Mouse (Mus musculus): Measurements from ENCODE around the gene Agrp. TPM values are rescaled to one million over a fixed set of nuclear protein-coding genes. Genes with fewer than 3 reads are reported as not detected.
A peak's percentile ranks its signal among the peaks of the same experiment; 100 is the strongest.

Gene Agrp
- polyA plus RNA-seq, 1 experiment from 2014 or later, result 1.3 TPM

- Histone ChIP-seq H3K36me3 (peaks cover 24% of the 10 kb centered on the region), H3K4me2 (replicated peaks) (no peak overlapping the region), H3K27me3 (no peaks in the 10 kb centered on the region), H3K27ac (replicated peaks) (no peak overlapping the region), H3K9me3 (no peaks in the 10 kb centered on the region), H3K4me1 (no peaks in the 10 kb centered on the region), H3K4me3 (no peak overlapping the region), H3K9ac (replicated peaks) (no peak overlapping the region)
- ATAC-seq (ENCODE audit: low FRiP score, low read depth), result no peak
- WGBS, result 93% methylated on average over 2 of the region's 2 CpGs
These were observed 94.4 kb downstream of the Agrp start for GRCm38 (mm10) chr8:105542808-105543207.

- Histone ChIP-seq H3K4me3 (no peak overlapping the region), H3K9ac (replicated peaks) (no peak overlapping the region), H3K9me3 (no peaks in the 10 kb centered on the region), H3K27ac (replicated peaks) (no peak overlapping the region), H3K4me2 (replicated peaks) (no peak overlapping the region), H3K36me3 (peaks cover 31% of the 10 kb centered on the region), H3K27me3 (no peaks in the 10 kb centered on the region), H3K4me1 (no peaks in the 10 kb centered on the region)
- WGBS, result 87% methylated on average over 3 of the region's 3 CpGs
- no peak for ATAC-seq (ENCODE audit: low FRiP score, low read depth)
These were observed 95.0 kb downstream of the Agrp start for GRCm38 (mm10) chr8:105542032-105542656.

DNA sequence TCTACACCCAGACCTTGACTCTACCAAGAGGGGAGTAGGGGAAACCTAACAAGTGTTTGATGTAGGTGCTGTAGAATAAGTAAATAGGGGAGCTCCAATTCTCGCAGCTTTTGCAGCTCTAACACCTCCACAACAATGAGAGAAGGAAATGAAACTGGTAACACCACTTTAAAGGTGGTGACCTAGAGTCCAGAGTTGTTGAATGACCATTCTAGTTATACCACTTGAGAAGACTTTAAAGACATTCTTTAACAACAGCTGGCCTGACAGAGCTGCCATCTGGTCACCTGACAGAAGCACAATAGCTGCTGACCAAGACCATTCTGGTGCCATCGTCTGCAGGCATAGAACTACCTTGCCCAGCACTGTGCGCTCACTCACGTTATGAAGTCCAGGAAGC, 98.3 kb downstream of the Agrp start:
- no peak for ATAC-seq (ENCODE audit: low FRiP score, low read depth)
- no peak overlapping the region for H3K4me3 ChIP-seq
- H3K36me3 ChIP-seq, result peaks cover 44% of the 10 kb centered on the region
- no peak overlapping the region for H3K4me2 ChIP-seq (replicated peaks)
- no peaks in the 10 kb centered on the region for H3K27me3 ChIP-seq
- H3K9ac ChIP-seq (replicated peaks), result no peak overlapping the region
- no peaks in the 10 kb centered on the region for H3K9me3 ChIP-seq
- H3K27ac ChIP-seq (replicated peaks), result no peak overlapping the region
- no peaks in the 10 kb centered on the region for H3K4me1 ChIP-seq
- 92% methylated on average over 4 of the region's 4 CpGs for WGBS

DNA sequence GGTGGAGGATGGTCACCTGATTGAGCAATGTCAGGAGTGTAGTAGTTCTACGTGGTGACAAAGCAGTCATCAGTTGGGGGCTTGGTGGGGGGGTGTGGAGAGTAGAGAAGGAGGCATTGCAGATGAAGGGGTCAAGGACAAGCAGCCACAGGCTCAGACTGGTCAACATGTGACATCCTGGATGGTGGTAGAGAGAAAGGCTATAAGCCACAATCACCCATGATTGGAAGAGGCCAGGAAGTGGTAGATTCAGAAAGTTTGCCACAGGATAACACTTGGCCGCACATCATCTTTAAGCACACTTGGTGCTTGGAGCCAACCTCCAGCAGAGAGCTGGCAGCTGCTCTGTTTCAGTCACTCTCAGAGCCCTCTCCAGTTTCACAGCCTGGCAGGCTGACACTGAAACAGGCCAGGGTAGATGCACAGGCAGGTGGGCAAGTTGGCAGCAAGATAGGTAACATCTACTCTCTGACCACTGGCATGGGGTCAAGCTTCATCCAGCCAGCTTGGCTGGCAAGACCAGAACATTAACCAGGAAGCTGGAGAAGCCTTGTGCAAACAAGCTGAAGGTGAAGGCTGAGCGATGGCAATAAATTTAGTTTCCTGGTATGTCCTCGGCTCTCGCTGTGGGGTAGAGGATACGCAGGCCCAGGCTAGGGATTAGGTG, 100.0 kb downstream of the Agrp start:
- 92% methylated on average over 6 of the region's 6 CpGs for WGBS
- Histone ChIP-seq H3K36me3 (peaks cover 44% of the 10 kb centered on the region), H3K27ac (replicated peaks) (no peak overlapping the region), H3K9ac (replicated peaks) (no peak overlapping the region), H3K4me3 (no peak overlapping the region), H3K4me2 (replicated peaks) (no peak overlapping the region), H3K4me1 (peaks cover 7% of the 10 kb centered on the region), H3K9me3 (no peaks in the 10 kb centered on the region), H3K27me3 (no peaks in the 10 kb centered on the region)
- no peak for ATAC-seq (ENCODE audit: low FRiP score, low read depth)

GRCm38 (mm10) chr8:105536546-105536945, 100.6 kb downstream of the Agrp start:
- Histone ChIP-seq H3K9ac (replicated peaks) (no peak overlapping the region), H3K4me1 (peaks cover 7% of the 10 kb centered on the region), H3K9me3 (no peaks in the 10 kb centered on the region), H3K36me3 (peaks cover 38% of the 10 kb centered on the region), H3K4me3 (no peak overlapping the region), H3K27me3 (no peaks in the 10 kb centered on the region), H3K27ac (replicated peaks) (no peak overlapping the region), H3K4me2 (replicated peaks) (no peak overlapping the region)
- no peak for ATAC-seq (ENCODE audit: low FRiP score, low read depth)
- 95% methylated on average over 3 of the region's 3 CpGs for WGBS

DNA sequence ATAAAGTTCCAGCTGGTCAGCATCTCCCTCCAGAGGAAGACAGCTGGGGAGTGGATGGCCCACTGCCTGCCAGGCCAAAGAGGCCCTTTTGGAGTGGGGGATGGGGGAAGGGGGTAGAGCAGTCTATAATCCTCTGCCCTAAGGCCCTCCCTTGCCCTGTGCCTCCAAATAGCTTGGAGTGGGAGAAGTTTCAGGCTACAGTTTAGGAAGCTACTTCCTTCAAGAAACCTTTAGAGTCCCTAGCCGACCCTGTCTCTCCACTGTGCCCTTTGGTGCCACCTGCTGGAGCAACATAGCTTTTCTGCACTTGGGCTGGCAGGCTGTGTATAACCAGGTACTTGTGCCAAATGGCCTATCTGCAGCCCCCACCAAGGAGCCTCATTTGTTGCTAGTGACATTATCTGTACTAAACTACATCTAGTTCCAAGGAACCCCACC, 103.3 kb downstream of the Agrp start:
- 0% methylated on average over 1 of the region's 1 CpGs for WGBS
- Histone ChIP-seq H3K36me3 (peaks cover 50% of the 10 kb centered on the region), H3K27ac (replicated peaks) (no peak overlapping the region), H3K4me1 (peaks cover 10% of the 10 kb centered on the region), H3K9me3 (no peaks in the 10 kb centered on the region), H3K4me2 (replicated peaks) (no peak overlapping the region), H3K4me3 (no peak overlapping the region), H3K9ac (replicated peaks) (0 out of 2 replicates have a peak overlapping the region, but pooled peaks have one; percentile 24), H3K27me3 (no peaks in the 10 kb centered on the region)
- no peak; the same call in 1 of the 2 replicates for ATAC-seq (ENCODE audit: low FRiP score, low read depth)

GRCm38 (mm10) chr8:105533439-105533838, 103.8 kb downstream of the Agrp start:
- Histone ChIP-seq H3K4me2 (replicated peaks) (no peak overlapping the region), H3K4me3 (no peak overlapping the region), H3K27me3 (no peaks in the 10 kb centered on the region), H3K4me1 (peaks cover 10% of the 10 kb centered on the region), H3K27ac (replicated peaks) (0 out of 2 replicates have a peak overlapping the region, but pooled peaks have one; percentile 26), H3K9ac (replicated peaks) (no peak overlapping the region; the same call in 1 of the 2 replicates), H3K9me3 (no peaks in the 10 kb centered on the region), H3K36me3 (peaks cover 49% of the 10 kb centered on the region)
- no peak for ATAC-seq (ENCODE audit: low FRiP score, low read depth)
- WGBS, result 45% methylated on average over 2 of the region's 2 CpGs

DNA sequence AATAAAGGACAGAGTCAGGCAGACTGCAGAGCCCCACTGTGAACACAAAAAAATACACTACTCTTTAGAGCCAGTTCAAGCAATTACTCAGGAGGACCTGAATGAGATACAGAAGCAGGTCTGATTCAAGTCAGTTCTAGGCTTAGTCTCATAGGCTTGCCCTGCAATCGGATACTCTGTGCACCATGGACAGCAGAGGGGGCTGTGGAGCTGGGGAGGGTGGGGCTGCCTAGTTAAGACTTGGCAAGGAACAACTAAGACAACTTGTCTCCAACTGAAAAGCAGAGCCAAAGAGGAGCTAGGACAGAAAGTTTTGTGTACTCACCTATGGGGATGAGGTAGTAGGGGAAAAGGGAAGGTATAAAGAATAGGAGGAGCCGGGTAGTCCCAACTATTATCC, 105.4 kb downstream of the Agrp start:
- ATAC-seq (ENCODE audit: low FRiP score, low read depth), result no peak
- Histone ChIP-seq H3K27me3 (no peaks in the 10 kb centered on the region), H3K9ac (replicated peaks) (no peak overlapping the region), H3K9me3 (no peaks in the 10 kb centered on the region), H3K27ac (replicated peaks) (no peak overlapping the region), H3K4me3 (no peak overlapping the region), H3K4me1 (peaks cover 10% of the 10 kb centered on the region), H3K4me2 (replicated peaks) (no peak overlapping the region), H3K36me3 (peaks cover 37% of the 10 kb centered on the region)
- 54% methylated on average over 2 of the region's 2 CpGs for WGBS

DNA sequence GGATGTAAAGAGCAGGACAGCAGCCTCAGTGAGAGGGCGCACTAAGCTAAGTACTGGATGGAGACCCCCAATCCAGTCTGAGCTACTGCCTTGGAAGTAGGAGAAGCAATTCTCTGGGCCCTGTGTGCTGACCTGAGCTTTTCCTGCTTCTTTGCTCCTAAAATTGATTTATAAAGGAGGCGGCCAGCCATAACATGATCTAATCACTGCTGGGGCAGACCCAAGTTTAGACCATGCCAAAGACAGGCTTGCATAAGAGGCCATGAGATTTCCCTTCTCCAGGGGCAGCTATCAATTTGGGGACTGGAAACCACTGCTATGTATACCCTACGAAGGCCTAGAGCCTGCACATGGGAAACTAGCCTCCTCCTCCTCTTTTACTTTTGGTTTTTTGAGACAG, 107.9 kb downstream of the Agrp start:
- H3K4me1 ChIP-seq, result peaks cover 10% of the 10 kb centered on the region
- ATAC-seq (ENCODE audit: low FRiP score, low read depth), result no peak
- no peaks in the 10 kb centered on the region for H3K27me3 ChIP-seq
- H3K27ac ChIP-seq (replicated peaks), result no peak overlapping the region
- no peak overlapping the region for H3K9ac ChIP-seq (replicated peaks)
- WGBS, result 74% methylated on average over 3 of the region's 3 CpGs
- H3K4me2 ChIP-seq (replicated peaks), result no peak overlapping the region
- H3K4me3 ChIP-seq, result no peak overlapping the region
- H3K36me3 ChIP-seq, result peaks cover 39% of the 10 kb centered on the region
- H3K9me3 ChIP-seq, result no peaks in the 10 kb centered on the region

DNA sequence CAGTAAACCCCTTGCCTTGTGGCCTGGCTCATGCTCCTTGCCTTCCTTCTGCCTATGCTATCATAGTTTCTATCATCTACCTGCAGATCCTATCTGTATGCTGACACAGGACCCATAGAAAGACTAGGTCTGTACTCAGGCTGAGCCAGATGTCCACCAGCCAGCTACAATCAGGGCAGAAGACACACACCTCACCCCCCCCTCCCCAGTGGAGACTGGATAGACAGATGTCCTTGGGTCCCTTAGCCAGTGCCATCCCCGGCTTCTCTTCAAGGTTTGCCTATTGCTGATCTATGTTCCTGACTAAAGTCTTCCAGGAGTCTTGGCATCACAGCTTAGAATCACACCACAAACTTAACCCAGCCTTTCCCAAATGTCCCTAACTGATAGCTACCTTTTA, 109.0 kb downstream of the Agrp start:
- Histone ChIP-seq H3K9ac (replicated peaks) (no peak overlapping the region), H3K27ac (replicated peaks) (no peak overlapping the region), H3K4me2 (replicated peaks) (no peak overlapping the region), H3K9me3 (no peaks in the 10 kb centered on the region), H3K4me1 (peaks cover 3% of the 10 kb centered on the region; the same call in 1 of the 2 replicates), H3K36me3 (peaks cover 50% of the 10 kb centered on the region), H3K27me3 (no peaks in the 10 kb centered on the region), H3K4me3 (no peak overlapping the region)
- whole genome bisulfite sequencing, result 91% methylated on average over 1 of the region's 1 CpGs
- no peak for ATAC-seq (ENCODE audit: low FRiP score, low read depth)

GRCm38 (mm10) chr8:105527110-105527509, 110.1 kb downstream of the Agrp start:
- H3K36me3 ChIP-seq, result peaks cover 61% of the 10 kb centered on the region
- WGBS, result 85% methylated on average over 2 of the region's 2 CpGs
- H3K9me3 ChIP-seq, result no peaks in the 10 kb centered on the region
- H3K4me3 ChIP-seq, result no peak overlapping the region
- 0 out of 2 replicates have a peak, but pooled peaks cover 3% of the 10 kb centered on the region for H3K4me1 ChIP-seq
- no peak overlapping the region for H3K9ac ChIP-seq (replicated peaks)
- no peaks in the 10 kb centered on the region for H3K27me3 ChIP-seq
- ATAC-seq (ENCODE audit: low FRiP score, low read depth), result no peak
- H3K4me2 ChIP-seq (replicated peaks), result no peak overlapping the region
- no peak overlapping the region for H3K27ac ChIP-seq (replicated peaks)

GRCm38 (mm10) chr8:105522890-105523289, 114.3 kb downstream of the Agrp start:
- WGBS, result 90% methylated on average over 9 of the region's 9 CpGs
- ATAC-seq (ENCODE audit: low FRiP score, low read depth), result no peak

More at GRCm38 (mm10) chr8:105522890-105523289, 114.3 kb downstream of the Agrp start:
- H3K27me3 ChIP-seq, result peaks cover 4% of the 10 kb centered on the region; the same call in 1 of the 2 replicates
- no peaks in the 10 kb centered on the region for H3K9me3 ChIP-seq
- H3K27ac ChIP-seq (replicated peaks), result no peak overlapping the region
- H3K4me3 ChIP-seq, result no peak overlapping the region
- H3K9ac ChIP-seq (replicated peaks), result no peak overlapping the region
- H3K4me2 ChIP-seq (replicated peaks), result no peak overlapping the region
- H3K36me3 ChIP-seq, result peaks cover 40% of the 10 kb centered on the region
- H3K4me1 ChIP-seq, result peaks cover 38% of the 10 kb centered on the region
